Mouse (Mus musculus) E14TG2a.4 (cell line): ENCODE measurements around the gene Ndufa13.

ENCODE experiments used
- H3K27me3 ChIP-seq: 2 replicates; pipeline ENCODE4 v1.6.1; 2014; ENCODE audit warnings: low read length, control low read depth; ENCODE audit not compliant: insufficient read depth
- H3K36me3 ChIP-seq: 2 replicates; pipeline ENCODE4 v1.6.1; 2014; ENCODE audit warnings: low read length, control low read depth; ENCODE audit not compliant: insufficient read depth
- H3K4me1 ChIP-seq: replicated peaks from 2 replicates; pipeline ENCODE4 v1.6.1; 2014; ENCODE audit warnings: low read depth, low read length, control low read depth
- H3K4me3 ChIP-seq: replicated peaks from 2 replicates; pipeline ENCODE4 v1.5.1; 2014; ENCODE audit warnings: mild to moderate bottlenecking, low read length
- H3K9me3 ChIP-seq: 2 replicates; pipeline ENCODE4 v1.6.1; 2014; ENCODE audit warnings: low read length, control low read depth
- CTCF ChIP-seq: conservative IDR thresholded peaks from 2 replicates; pipeline ENCODE4 v1.5.1; 2014; ENCODE audit warnings: low read length
- NANOG ChIP-seq: IDR thresholded peaks from 2 replicates; pipeline ENCODE4 v1.6.1; 2014; ENCODE audit warnings: borderline replicate concordance, low read length, mixed read lengths
- POU5F1 ChIP-seq: IDR thresholded peaks from 2 replicates; pipeline ENCODE4 v1.6.1; 2014; ENCODE audit warnings: low read length, borderline replicate concordance

The Ndufa13 gene

DNA sequence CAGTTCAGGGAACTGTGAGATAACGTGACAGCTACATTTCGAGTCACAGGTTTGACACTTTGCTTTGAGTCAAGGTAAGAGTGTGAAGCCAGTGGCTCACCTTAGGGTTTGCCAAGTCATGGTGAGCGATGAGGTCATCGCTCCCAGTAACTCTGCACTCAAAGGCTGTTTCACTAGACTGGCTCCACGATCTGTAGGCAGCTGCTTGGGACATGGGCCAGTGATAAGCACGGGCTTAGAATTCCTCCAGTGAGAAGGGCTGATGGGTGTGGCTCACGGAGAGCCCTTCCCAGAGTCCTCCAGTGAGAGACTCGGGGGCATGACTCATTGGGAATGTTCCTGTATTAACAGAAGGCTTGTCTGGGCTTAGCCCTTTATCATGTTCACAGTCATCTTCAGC is 53.4 kb downstream of the Ndufa13 start:
- TF ChIP-seq POU5F1 (no peak), NANOG (no peak), CTCF (no peak)
- Histone ChIP-seq H3K4me1 (peaks cover 93% of the 10 kb centered on the region), H3K36me3 (no peaks in the 10 kb centered on the region), H3K27me3 (no peaks in the 10 kb centered on the region), H3K9me3 (no peaks in the 10 kb centered on the region), H3K4me3 (no peak overlapping the region)

- Histone ChIP-seq H3K4me1 (peaks cover 97% of the 10 kb centered on the region), H3K36me3 (no peaks in the 10 kb centered on the region), H3K9me3 (no peaks in the 10 kb centered on the region), H3K27me3 (no peaks in the 10 kb centered on the region), H3K4me3 (peak overlapping the region; percentile 30; the same call in 1 of the 2 replicates)
- TF ChIP-seq NANOG (no peak), CTCF (no peak), POU5F1 (no peak)
Observed at GRCm38 (mm10) chr8:69847167-69848065, 54.9 kb downstream of the Ndufa13 start.
